Mouse (Mus musculus) embryonic facial prominence, embryonic 13.5 days (tissue): ENCODE results near the gene Pitpnm3. TPM values are rescaled to one million over a fixed set of nuclear protein-coding genes. Genes with fewer than 3 reads are reported as not detected.

Source experiments
- ATAC-seq: fragments of 200-750 bp; cut with Nextera tagmentation; 2 replicates; pipeline ENCODE4 v1.8.0; 2017; ENCODE audit warnings: low read depth; ENCODE audit not compliant: insufficient number of reproducible peaks, insufficient read depth, low FRiP score, low TSS enrichment
- H3K27ac ChIP-seq: fragments of 300-500 bp; sonication (generic); 2 replicates; pipeline ENCODE4 v1.5.1; 2015; ENCODE audit warnings: moderate library complexity, mild to moderate bottlenecking, inconsistent platforms
- H3K27me3 ChIP-seq: fragments of 300-500 bp; sonication (generic); 2 replicates; pipeline ENCODE4 v1.6.1; 2015; ENCODE audit warnings: mild to moderate bottlenecking, inconsistent platforms
- H3K36me3 ChIP-seq: fragments of 300-500 bp; sonication (generic); 2 replicates; pipeline ENCODE4 v1.6.1; 2015; ENCODE audit warnings: mild to moderate bottlenecking, inconsistent platforms
- H3K4me1 ChIP-seq: fragments of 300-500 bp; sonication (generic); 2 replicates; pipeline ENCODE4 v1.6.1; 2015; ENCODE audit warnings: inconsistent platforms
- H3K4me2 ChIP-seq: fragments of 300-500 bp; sonication (generic); 2 replicates; pipeline ENCODE4 v1.6.1; 2015; ENCODE audit warnings: moderate library complexity, mild to moderate bottlenecking, inconsistent platforms
- H3K4me3 ChIP-seq: fragments of 300-500 bp; sonication (generic); 2 replicates; pipeline ENCODE4 v1.5.1; 2015; ENCODE audit warnings: mild to moderate bottlenecking, inconsistent platforms
- H3K9ac ChIP-seq: fragments of 300-500 bp; sonication (generic); 2 replicates; pipeline ENCODE4 v1.6.1; 2015; ENCODE audit warnings: mild to moderate bottlenecking, inconsistent platforms
- H3K9me3 ChIP-seq: fragments of 300-500 bp; sonication (generic); 2 replicates; pipeline ENCODE4 v1.6.1; 2016; ENCODE audit warnings: inconsistent platforms
- WGBS: fragments of 180-500 bp; shearing (Covaris S2); methylation state at CpG from one replicate; pipeline ENCODE4 v1.1.7; 2015; ENCODE audit warnings: mixed read lengths; 5-methylcytosine and 5-hydroxymethylcytosine counted together
- polyA plus RNA-seq: library from polyadenylated mRNA; unstranded; fragments of >200 nt; fragmentation: Nextera tagmentation; extraction: Ambion mirVana; gene quantifications from 2 replicates; pipeline ENCODE4 v1.2.1, GENCODE M21; 2015

Gene Pitpnm3
- polyA plus RNA-seq, 1 experiment from 2014 or later = 0.62 TPM

GRCm38 (mm10) chr11:72048730-72049129, 86.8 kb downstream of the Pitpnm3 start:
- Histone ChIP-seq H3K9ac (no peak overlapping the region), H3K4me1 (peaks cover 42% of the 10 kb centered on the region), H3K27ac (no peak overlapping the region), H3K9me3 (no peaks in the 10 kb centered on the region), H3K27me3 (peaks cover 25% of the 10 kb centered on the region), H3K36me3 (peaks cover 28% of the 10 kb centered on the region), H3K4me2 (no peak overlapping the region), H3K4me3 (no peak overlapping the region)
- ATAC-seq = no peak
- 64% methylated on average over 6 of the region's 6 CpGs for WGBS

- no peak for ATAC-seq
- H3K27me3 ChIP-seq = peaks cover 1% of the 10 kb centered on the region; the same call in 1 of the 2 replicates
- 94% methylated on average over 3 of the region's 3 CpGs for WGBS
- no peak overlapping the region for H3K27ac ChIP-seq
- peaks cover 30% of the 10 kb centered on the region for H3K4me1 ChIP-seq
- H3K4me3 ChIP-seq = peak overlapping the region; percentile 68; the same call in 1 of the 2 replicates
- no peak overlapping the region for H3K9ac ChIP-seq
- H3K9me3 ChIP-seq = no peaks in the 10 kb centered on the region
- peaks cover 28% of the 10 kb centered on the region for H3K36me3 ChIP-seq
- H3K4me2 ChIP-seq = peak overlapping the region; percentile 81
Observed at GRCm38 (mm10) chr11:72044231-72044630, 91.3 kb downstream of the Pitpnm3 start.

GRCm38 (mm10) chr11:72042631-72043030, 92.9 kb downstream of the Pitpnm3 start:
- H3K27me3 ChIP-seq = peaks cover 7% of the 10 kb centered on the region
- H3K27ac ChIP-seq = no peak overlapping the region
- peak overlapping the region; percentile 81 for H3K4me2 ChIP-seq
- peak overlapping the region; percentile 68 for H3K4me3 ChIP-seq
- no peaks in the 10 kb centered on the region for H3K9me3 ChIP-seq
- H3K4me1 ChIP-seq = peaks cover 30% of the 10 kb centered on the region
- peak overlapping the region; percentile 75 for H3K9ac ChIP-seq
- 1% methylated on average over 14 of the region's 14 CpGs for WGBS
- peaks cover 28% of the 10 kb centered on the region for H3K36me3 ChIP-seq
- ATAC-seq = no peak

- H3K36me3 ChIP-seq = peaks cover 27% of the 10 kb centered on the region
- peak within 1 kb of the TSS; percentile 78 for H3K27ac ChIP-seq
- WGBS = under 1% methylated on average over 52 of the region's 52 CpGs
Observed at GRCm38 (mm10) chr11:72041768-72042607, 93.6 kb downstream of the Pitpnm3 start, which contains the start of gene Pimreg. TSS of gene Pimreg (plus strand) at chr11:72042032.

GRCm38 (mm10) chr11:72041290-72041767, 94.2 kb downstream of the Pitpnm3 start:
- Histone ChIP-seq H3K4me1 (peaks cover 30% of the 10 kb centered on the region), H3K27ac (peak overlapping the region; percentile 78; the same call in 1 of the 2 replicates)
- 14% methylated on average over 6 of the region's 6 CpGs for WGBS

More at GRCm38 (mm10) chr11:72041768-72042607, 93.6 kb downstream of the Pitpnm3 start, which contains the start of gene Pimreg:
- Histone ChIP-seq H3K4me3 (peak within 1 kb of the TSS; percentile 68), H3K27me3 (peaks cover 14% of the 10 kb centered on the region), H3K4me1 (peaks cover 30% of the 10 kb centered on the region), H3K4me2 (peak within 1 kb of the TSS; percentile 81), H3K9ac (peak within 1 kb of the TSS; percentile 75), H3K9me3 (no peaks in the 10 kb centered on the region)
- ATAC-seq = peak; percentile 79

GRCm38 (mm10) chr11:72039599-72040386, 95.8 kb downstream of the Pitpnm3 start:
- Histone ChIP-seq H3K4me2 (no peak overlapping the region), H3K9ac (no peak overlapping the region), H3K9me3 (no peaks in the 10 kb centered on the region), H3K27ac (no peak overlapping the region), H3K4me1 (peaks cover 29% of the 10 kb centered on the region), H3K4me3 (no peak overlapping the region), H3K36me3 (peaks cover 5% of the 10 kb centered on the region; the same call in 1 of the 2 replicates), H3K27me3 (peaks cover 14% of the 10 kb centered on the region)
- 42% methylated on average over 16 of the region's 16 CpGs for WGBS
- no peak for ATAC-seq

More at GRCm38 (mm10) chr11:72041290-72041767, 94.2 kb downstream of the Pitpnm3 start:
- Histone ChIP-seq H3K27me3 (peaks cover 14% of the 10 kb centered on the region), H3K9ac (peak overlapping the region; percentile 75), H3K9me3 (no peaks in the 10 kb centered on the region), H3K36me3 (peaks cover 20% of the 10 kb centered on the region), H3K4me3 (peak overlapping the region; percentile 68), H3K4me2 (peak overlapping the region; percentile 81)
- ATAC-seq = no peak

- H3K27ac ChIP-seq = no peak overlapping the region
- no peak for ATAC-seq
- 2% methylated on average over 4 of the region's 4 CpGs for WGBS
Observed at GRCm38 (mm10) chr11:72037996-72038395, 97.6 kb downstream of the Pitpnm3 start.

GRCm38 (mm10) chr11:72037409-72037808, 98.2 kb downstream of the Pitpnm3 start, which contains the start of gene Aipl1:
TSS of gene Aipl1 (minus strand) at chr11:72037509.
- Histone ChIP-seq H3K4me2 (no peak within 1 kb of the TSS), H3K27ac (no peak within 1 kb of the TSS), H3K4me3 (no peak within 1 kb of the TSS), H3K9me3 (no peaks in the 10 kb centered on the region), H3K36me3 (no peaks in the 10 kb centered on the region), H3K27me3 (peaks cover 14% of the 10 kb centered on the region), H3K4me1 (peaks cover 7% of the 10 kb centered on the region), H3K9ac (no peak within 1 kb of the TSS)
- WGBS = 65% methylated on average over 4 of the region's 4 CpGs
- ATAC-seq = no peak

More at GRCm38 (mm10) chr11:72037996-72038395, 97.6 kb downstream of the Pitpnm3 start:
- Histone ChIP-seq H3K4me1 (peaks cover 12% of the 10 kb centered on the region), H3K9ac (no peak overlapping the region), H3K36me3 (no peaks in the 10 kb centered on the region), H3K27me3 (peaks cover 14% of the 10 kb centered on the region), H3K4me2 (no peak overlapping the region), H3K4me3 (no peak overlapping the region), H3K9me3 (no peaks in the 10 kb centered on the region)

GRCm38 (mm10) chr11:72032589-72032988, 103.0 kb downstream of the Pitpnm3 start:
- Histone ChIP-seq H3K4me2 (no peak overlapping the region), H3K4me3 (no peak overlapping the region), H3K36me3 (no peaks in the 10 kb centered on the region), H3K9me3 (no peaks in the 10 kb centered on the region), H3K27me3 (peaks cover 22% of the 10 kb centered on the region), H3K9ac (no peak overlapping the region), H3K27ac (no peak overlapping the region), H3K4me1 (peaks cover 6% of the 10 kb centered on the region; the same call in 1 of the 2 replicates)
- ATAC-seq = no peak
- WGBS = 87% methylated on average over 3 of the region's 3 CpGs

GRCm38 (mm10) chr11:72032091-72032490, 103.5 kb downstream of the Pitpnm3 start:
- no peak overlapping the region for H3K9ac ChIP-seq
- H3K4me3 ChIP-seq = no peak overlapping the region
- H3K9me3 ChIP-seq = no peaks in the 10 kb centered on the region
- WGBS = 86% methylated on average over 4 of the region's 4 CpGs
- H3K27me3 ChIP-seq = peaks cover 17% of the 10 kb centered on the region
- no peak overlapping the region for H3K27ac ChIP-seq
- peaks cover 6% of the 10 kb centered on the region; the same call in 1 of the 2 replicates for H3K4me1 ChIP-seq
- ATAC-seq = no peak
- no peaks in the 10 kb centered on the region for H3K36me3 ChIP-seq
- H3K4me2 ChIP-seq = no peak overlapping the region

- 89% methylated on average over 7 of the region's 7 CpGs for WGBS
- no peak overlapping the region for H3K4me2 ChIP-seq
- H3K4me3 ChIP-seq = no peak overlapping the region
- H3K4me1 ChIP-seq = peaks cover 6% of the 10 kb centered on the region; the same call in 1 of the 2 replicates
- no peak overlapping the region for H3K9ac ChIP-seq
- H3K36me3 ChIP-seq = no peaks in the 10 kb centered on the region
- peaks cover 16% of the 10 kb centered on the region for H3K27me3 ChIP-seq
- H3K9me3 ChIP-seq = no peaks in the 10 kb centered on the region
- H3K27ac ChIP-seq = no peak overlapping the region
- no peak for ATAC-seq
Observed at GRCm38 (mm10) chr11:72031353-72031752, 104.2 kb downstream of the Pitpnm3 start.
